Mouse (Mus musculus) liver, embryonic 11.5 days (tissue): ENCODE results near the gene Tecta. TPM values are rescaled to one million over a fixed set of nuclear protein-coding genes. Genes with fewer than 3 reads are reported as not detected.

Source experiments
- ATAC-seq: fragments of 200-750 bp; cut with Nextera tagmentation; replicated peaks from 2 replicates; pipeline ENCODE4 v1.8.0; 2017; ENCODE audit warnings: moderate number of reproducible peaks, mild to moderate bottlenecking, moderate TSS enrichment, moderate library complexity; ENCODE audit not compliant: low FRiP score
- DNase-seq: peaks from one replicate; pipeline ENCODE4 v3.0.0-alpha.2; 2017; ENCODE audit warnings: low spot score
- H3K27ac ChIP-seq: fragments of 300-500 bp; sonication (generic); 2 replicates; pipeline ENCODE4 v1.5.1; 2014; ENCODE audit warnings: mild to moderate bottlenecking, low read depth, low read length, control low read depth
- H3K27me3 ChIP-seq: fragments of 300-500 bp; sonication (generic); replicated peaks from 2 replicates; pipeline ENCODE4 v1.6.1; 2014; ENCODE audit warnings: low read length, mixed read lengths; ENCODE audit not compliant: control insufficient read depth, insufficient read depth
- H3K36me3 ChIP-seq: fragments of 300-500 bp; sonication (generic); 2 replicates; pipeline ENCODE4 v1.6.1; 2014; ENCODE audit warnings: mild to moderate bottlenecking, low read length, moderate library complexity, mixed read lengths; ENCODE audit not compliant: control insufficient read depth, insufficient read depth
- H3K4me1 ChIP-seq: fragments of 300-500 bp; sonication (generic); replicated peaks from 2 replicates; pipeline ENCODE4 v1.6.1; 2014; ENCODE audit warnings: low read length, mixed read lengths; ENCODE audit not compliant: control insufficient read depth, insufficient read depth
- H3K4me2 ChIP-seq: fragments of 300-500 bp; sonication (generic); 2 replicates; pipeline ENCODE4 v1.6.1; 2014; ENCODE audit warnings: mild to moderate bottlenecking, control low read depth, moderate library complexity
- H3K4me3 ChIP-seq: fragments of 300-500 bp; sonication (generic); 2 replicates; pipeline ENCODE4 v1.5.1; 2014; ENCODE audit warnings: low read depth, low read length, control low read depth
- H3K9ac ChIP-seq: fragments of 300-500 bp; sonication (generic); 2 replicates; pipeline ENCODE4 v1.6.1; 2014; ENCODE audit warnings: low read depth, low read length, control low read depth
- H3K9me3 ChIP-seq: fragments of 300-500 bp; sonication (generic); 2 replicates; pipeline ENCODE4 v1.6.1; 2016; ENCODE audit warnings: low read length, inconsistent platforms, mixed read lengths; ENCODE audit not compliant: control insufficient read depth
- WGBS: fragments of 180-500 bp; shearing (Covaris S2); extraction: QIAGEN DNeasy Blood & Tissue Kit; methylation state at CpG from one replicate; pipeline ENCODE4 v1.1.7; 2014; 5-methylcytosine and 5-hydroxymethylcytosine counted together
- polyA plus RNA-seq: library from polyadenylated mRNA; unstranded; fragments of >200 nt; fragmentation: Nextera tagmentation; extraction: Ambion mirVana; gene quantifications from 2 replicates; pipeline ENCODE4 v1.2.1, GENCODE M21; 2014

Tecta gene
- polyA plus RNA-seq, 1 experiment from 2014 or later = 0.08 TPM

DNA sequence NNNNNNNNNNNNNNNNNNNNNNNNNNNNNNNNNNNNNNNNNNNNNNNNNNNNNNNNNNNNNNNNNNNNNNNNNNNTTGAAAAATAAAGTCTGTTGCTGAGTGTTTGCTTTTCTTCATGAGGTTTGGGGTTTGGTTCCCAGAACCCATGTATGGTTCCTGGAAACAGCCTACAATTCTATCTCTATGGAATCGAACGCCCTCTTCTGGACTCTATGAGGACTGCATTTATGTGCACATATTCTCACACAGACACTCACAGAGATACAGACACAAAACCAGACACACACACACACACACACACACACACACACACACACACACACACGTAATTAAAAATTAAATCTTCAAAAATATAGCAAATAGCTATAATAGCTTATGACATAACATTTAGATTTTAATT, 88.4 kb downstream of the Tecta start:
- no peak overlapping the region for H3K4me2 ChIP-seq
- no peaks in the 10 kb centered on the region for H3K27me3 ChIP-seq
- H3K27ac ChIP-seq = no peak overlapping the region
- no peaks in the 10 kb centered on the region for H3K36me3 ChIP-seq
- DNase-seq (no peak), ATAC-seq (no peak)
- H3K4me3 ChIP-seq = no peak overlapping the region
- no peaks in the 10 kb centered on the region for H3K9me3 ChIP-seq
- H3K9ac ChIP-seq = no peak overlapping the region
- H3K4me1 ChIP-seq = no peaks in the 10 kb centered on the region
- WGBS = 64% methylated on average over 3 of the region's 3 CpGs

DNA sequence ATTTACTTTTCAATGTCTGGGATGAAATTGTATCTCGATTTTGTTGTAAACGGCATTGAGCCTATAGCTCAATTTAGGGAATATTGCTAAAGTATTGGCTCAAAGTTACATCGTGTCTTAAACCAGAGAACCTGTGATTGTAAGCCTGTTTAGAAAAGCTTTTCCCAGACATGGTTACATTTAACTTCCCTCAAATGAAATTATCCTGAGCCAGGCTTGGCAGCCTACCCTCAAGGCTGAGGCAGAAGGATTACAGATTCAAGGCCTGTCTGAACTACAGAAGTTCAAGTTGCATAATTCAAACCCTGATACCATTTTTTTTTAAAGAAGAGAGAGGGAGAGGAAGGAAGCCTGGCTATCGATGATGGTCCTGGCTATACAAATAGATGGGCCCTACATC, 95.8 kb downstream of the Tecta start:
- no peak for ATAC-seq
- no peak overlapping the region for H3K4me2 ChIP-seq
- no peaks in the 10 kb centered on the region for H3K9me3 ChIP-seq
- WGBS = 84% methylated on average over 4 of the region's 4 CpGs
- no peaks in the 10 kb centered on the region for H3K36me3 ChIP-seq
- no peak for DNase-seq
- H3K27ac ChIP-seq = no peak overlapping the region
- no peaks in the 10 kb centered on the region for H3K27me3 ChIP-seq
- H3K4me1 ChIP-seq = no peaks in the 10 kb centered on the region
- H3K9ac ChIP-seq = no peak overlapping the region
- no peak overlapping the region for H3K4me3 ChIP-seq

DNA sequence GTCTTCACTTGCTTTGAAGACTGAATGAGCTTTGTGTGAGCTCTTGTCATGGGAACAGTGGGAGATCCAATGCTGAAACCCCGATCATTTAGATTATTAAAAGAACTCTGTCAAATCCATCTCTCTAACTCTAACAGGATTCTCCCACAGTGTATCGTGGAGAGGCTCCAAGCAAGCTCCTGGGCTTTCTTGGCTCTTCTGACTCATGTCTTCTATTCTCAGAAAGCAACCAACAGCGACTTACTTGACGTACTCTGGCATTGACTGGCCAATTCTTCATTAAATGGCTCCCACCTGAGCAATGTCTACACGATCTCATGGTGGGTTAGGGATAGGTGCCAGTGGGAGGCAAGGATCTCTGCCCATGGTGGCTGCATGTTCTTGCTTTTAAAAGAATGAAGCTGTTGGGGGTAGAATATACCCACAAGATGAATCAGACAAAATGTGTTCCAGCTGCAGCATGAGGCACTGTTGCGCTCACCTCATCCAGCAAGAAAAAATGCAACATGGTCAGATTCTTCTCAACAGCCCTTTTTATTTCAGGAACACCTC, 98.6 kb downstream of the Tecta start:
- H3K36me3 ChIP-seq = no peaks in the 10 kb centered on the region
- no peak for ATAC-seq
- H3K4me2 ChIP-seq = no peak overlapping the region
- H3K9ac ChIP-seq = no peak overlapping the region
- H3K27me3 ChIP-seq = no peaks in the 10 kb centered on the region
- DNase-seq = no peak
- no peak overlapping the region for H3K27ac ChIP-seq
- H3K4me3 ChIP-seq = no peak overlapping the region
- 83% methylated on average over 6 of the region's 6 CpGs for WGBS
- no peaks in the 10 kb centered on the region for H3K4me1 ChIP-seq
- H3K9me3 ChIP-seq = no peaks in the 10 kb centered on the region

DNA sequence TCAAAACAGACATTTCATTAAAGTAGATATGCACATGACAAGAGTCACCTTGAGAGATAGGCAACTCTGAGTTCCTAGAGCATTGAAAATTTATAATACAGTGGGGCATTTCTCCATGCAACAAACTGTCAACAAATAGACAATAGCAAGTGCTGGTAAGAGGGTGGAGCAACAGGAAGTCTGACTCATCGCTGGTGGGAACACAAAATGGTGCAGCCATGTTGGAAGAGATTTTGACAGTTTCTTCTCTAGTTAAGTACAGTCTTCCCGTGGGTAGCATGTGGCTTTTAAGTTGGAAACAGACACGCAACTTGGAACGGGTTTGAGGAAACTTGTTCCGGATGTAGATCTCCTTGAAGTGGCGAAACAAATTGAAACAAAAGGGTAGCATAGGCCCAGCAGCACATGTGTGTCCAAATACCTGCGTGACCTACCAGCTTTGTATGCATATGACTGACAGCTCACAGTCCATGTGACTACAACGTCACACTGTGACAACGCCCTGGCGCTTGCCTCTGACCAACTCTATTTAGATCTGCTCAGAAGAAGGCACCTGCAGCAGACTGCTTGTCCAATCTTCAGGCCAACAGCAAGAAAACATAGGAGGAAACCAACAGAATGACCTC, 103.3 kb downstream of the Tecta start:
- ATAC-seq = no peak
- WGBS = 79% methylated on average over 10 of the region's 10 CpGs

DNA sequence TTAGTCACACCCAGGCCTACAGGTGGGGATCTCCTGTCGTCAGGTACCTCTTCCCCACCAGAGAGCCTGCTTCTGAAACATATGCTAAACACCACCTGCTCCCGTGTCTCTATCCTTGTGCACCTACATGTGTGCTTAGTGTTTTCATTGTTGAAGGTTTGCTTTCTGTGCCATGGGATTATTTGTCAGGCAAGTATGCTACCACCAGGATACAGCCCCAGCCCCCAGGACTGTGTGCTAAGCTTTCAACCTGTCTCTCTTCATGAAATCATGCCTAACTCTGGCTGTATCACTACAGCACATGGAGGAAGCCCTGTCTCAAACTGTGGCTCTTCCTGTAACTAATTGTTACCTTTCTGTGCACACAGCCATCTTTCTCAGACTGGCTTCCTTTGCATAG, 105.6 kb downstream of the Tecta start:
- ATAC-seq = no peak
- Histone ChIP-seq H3K9ac (no peak overlapping the region), H3K36me3 (no peaks in the 10 kb centered on the region), H3K27ac (no peak overlapping the region), H3K4me1 (no peaks in the 10 kb centered on the region), H3K4me2 (no peak overlapping the region), H3K9me3 (no peaks in the 10 kb centered on the region), H3K27me3 (no peaks in the 10 kb centered on the region), H3K4me3 (no peak overlapping the region)
- no peak for DNase-seq
- WGBS = 56% methylated on average over 2 of the region's 2 CpGs

More for the DNA sequence above, 103.3 kb downstream of the Tecta start:
- H3K27me3 ChIP-seq = no peaks in the 10 kb centered on the region
- no peak overlapping the region for H3K27ac ChIP-seq
- H3K4me1 ChIP-seq = no peaks in the 10 kb centered on the region
- no peaks in the 10 kb centered on the region for H3K9me3 ChIP-seq
- no peak for DNase-seq
- no peak overlapping the region for H3K9ac ChIP-seq
- no peak overlapping the region for H3K4me3 ChIP-seq
- no peak overlapping the region for H3K4me2 ChIP-seq
- H3K36me3 ChIP-seq = no peaks in the 10 kb centered on the region

DNA sequence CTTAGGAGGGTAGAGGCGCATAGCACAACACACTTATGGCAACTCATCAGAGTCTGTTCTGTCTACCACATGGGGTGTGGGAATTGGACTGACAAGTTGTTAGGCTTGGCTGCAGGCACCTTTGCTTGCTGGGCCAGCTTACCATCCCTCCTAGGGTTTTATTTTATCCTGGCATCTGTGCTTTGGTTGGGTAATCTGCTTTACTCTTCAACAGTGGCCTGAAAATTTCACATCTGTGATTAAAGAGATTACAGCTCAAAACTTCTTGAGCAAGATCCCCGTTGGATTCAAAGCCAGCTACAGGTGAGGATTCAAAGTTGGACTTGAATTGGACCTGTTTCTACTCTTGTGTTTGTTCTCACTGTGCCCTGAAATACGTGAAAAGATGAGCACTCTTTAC, 106.1 kb downstream of the Tecta start:
- no peaks in the 10 kb centered on the region for H3K27me3 ChIP-seq
- no peaks in the 10 kb centered on the region for H3K4me1 ChIP-seq
- no peak overlapping the region for H3K27ac ChIP-seq
- 77% methylated on average over 3 of the region's 3 CpGs for WGBS
- no peak overlapping the region for H3K4me2 ChIP-seq
- H3K4me3 ChIP-seq = no peak overlapping the region
- ATAC-seq (no peak), DNase-seq (no peak)
- no peaks in the 10 kb centered on the region for H3K36me3 ChIP-seq
- H3K9ac ChIP-seq = no peak overlapping the region
- H3K9me3 ChIP-seq = no peaks in the 10 kb centered on the region

DNA sequence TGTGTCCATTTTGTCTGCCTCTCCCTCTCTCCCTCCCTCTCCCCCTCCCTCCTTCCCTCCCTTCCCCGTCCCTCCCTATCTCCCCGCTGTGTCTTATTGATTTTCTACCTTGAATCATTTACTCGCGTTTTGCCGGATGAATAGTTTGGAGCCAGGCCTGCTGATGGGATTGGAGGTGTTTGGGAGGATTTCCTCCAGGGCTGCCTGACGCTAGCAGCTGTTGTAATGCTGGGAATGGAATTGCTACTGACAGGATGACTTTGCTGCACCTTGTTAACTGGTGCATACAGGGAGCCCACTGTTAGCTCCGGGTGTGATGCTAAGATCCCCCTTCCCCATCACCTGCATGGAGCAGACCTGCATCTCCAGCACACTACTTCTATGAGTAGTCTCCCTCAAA, 106.7 kb downstream of the Tecta start:
- H3K27me3 ChIP-seq = no peaks in the 10 kb centered on the region
- H3K9me3 ChIP-seq = no peaks in the 10 kb centered on the region
- no peak overlapping the region for H3K4me3 ChIP-seq
- H3K9ac ChIP-seq = no peak overlapping the region
- no peaks in the 10 kb centered on the region for H3K36me3 ChIP-seq
- ATAC-seq (no peak), DNase-seq (no peak)
- no peak overlapping the region for H3K27ac ChIP-seq
- H3K4me2 ChIP-seq = no peak overlapping the region
- no peaks in the 10 kb centered on the region for H3K4me1 ChIP-seq
- WGBS = 55% methylated on average over 7 of the region's 7 CpGs

DNA sequence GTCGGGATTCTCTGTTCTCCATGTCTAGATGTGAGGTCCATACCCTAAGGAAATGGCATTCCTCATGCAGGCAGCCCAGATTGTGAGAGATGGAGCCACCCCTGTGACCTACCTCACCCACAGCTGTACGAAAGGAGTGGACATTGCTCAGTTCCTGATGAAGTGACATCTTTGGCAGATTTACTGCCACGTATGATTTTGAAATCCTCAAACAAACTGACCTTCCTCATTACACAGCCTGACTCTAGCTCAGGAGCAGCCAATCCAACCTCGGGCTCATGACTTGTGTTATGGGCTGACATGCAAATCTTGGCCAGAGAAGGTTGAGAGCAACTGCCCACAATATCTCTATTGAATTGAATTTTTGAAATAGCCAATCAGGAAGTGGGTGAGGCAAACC, 120.1 kb downstream of the Tecta start:
- ATAC-seq (no peak), DNase-seq (no peak)
- Histone ChIP-seq H3K4me3 (no peak overlapping the region), H3K4me2 (no peak overlapping the region), H3K27ac (no peak overlapping the region), H3K4me1 (no peaks in the 10 kb centered on the region), H3K36me3 (no peaks in the 10 kb centered on the region), H3K27me3 (no peaks in the 10 kb centered on the region), H3K9ac (no peak overlapping the region), H3K9me3 (no peaks in the 10 kb centered on the region)
- 59% methylated on average over 4 of the region's 4 CpGs for WGBS
